Mouse (Mus musculus): ENCODE measurements at regions not wholly inside any gene's neighbourhood (a gene's known extent, or its start where the extent isn't known, plus 50 kb on each side); places are given as distances from the start of the nearest gene placed in this dataset.
"Not testable (repeated sequence)": the region's sequence is repeated elsewhere in the genome, so short reads cannot be mapped to it uniquely, and the experiment has no call there.

GRCm38 (mm10) chr2:75781781-75782211 is 50.2 kb upstream of the Agps start:
- DNase-seq (ENCODE audit: low spot score): no peak

DNA sequence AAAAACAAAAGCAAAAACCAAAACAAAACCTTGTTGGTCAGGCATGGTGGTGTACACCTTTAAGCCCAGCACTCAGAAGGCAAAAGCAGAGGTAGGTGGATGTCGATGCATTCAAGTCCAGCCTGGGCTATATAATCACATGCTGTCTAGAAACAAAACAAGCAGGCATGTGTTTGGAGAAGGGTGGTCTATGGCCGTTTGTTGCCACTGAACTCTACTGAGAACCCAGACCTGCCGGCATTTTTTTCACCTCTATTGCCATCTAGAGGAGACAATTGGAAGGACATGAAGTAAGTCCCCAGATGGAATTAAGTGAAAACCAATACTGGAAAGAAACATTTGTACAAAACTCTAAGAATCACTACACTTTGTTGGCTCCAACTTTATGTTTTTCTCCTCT is 50.9 kb upstream of the Agps start:
- peak; percentile 77 for DNase-seq (ENCODE audit: low spot score)

GRCm38 (mm10) chr2:75778628-75779027 is 53.3 kb upstream of the Agps start:
- not testable (repeated sequence) for DNase-seq (ENCODE audit: low spot score)

DNA sequence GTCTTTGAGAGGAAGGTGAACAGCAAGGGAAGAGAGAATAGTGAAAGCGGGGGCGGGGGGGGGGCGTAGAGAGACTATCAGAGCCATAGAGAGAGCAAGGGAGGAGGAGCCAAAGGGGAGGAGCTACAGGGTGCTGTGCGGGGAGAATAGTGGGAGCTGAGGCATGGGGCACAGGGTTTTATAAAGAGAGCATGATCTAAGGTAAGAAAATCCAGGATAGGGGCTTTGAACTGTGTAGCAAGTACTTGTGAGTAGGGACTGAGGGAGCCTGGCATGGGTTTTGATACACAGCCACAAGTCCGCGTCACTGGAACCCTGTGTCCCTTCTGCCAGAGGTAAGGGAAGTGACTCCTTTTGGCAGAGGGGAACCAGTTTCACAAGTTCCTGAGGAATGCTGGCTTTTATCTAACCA is 54.9 kb upstream of the Agps start:
- peak; percentile 67 for DNase-seq (ENCODE audit: low spot score)

DNA sequence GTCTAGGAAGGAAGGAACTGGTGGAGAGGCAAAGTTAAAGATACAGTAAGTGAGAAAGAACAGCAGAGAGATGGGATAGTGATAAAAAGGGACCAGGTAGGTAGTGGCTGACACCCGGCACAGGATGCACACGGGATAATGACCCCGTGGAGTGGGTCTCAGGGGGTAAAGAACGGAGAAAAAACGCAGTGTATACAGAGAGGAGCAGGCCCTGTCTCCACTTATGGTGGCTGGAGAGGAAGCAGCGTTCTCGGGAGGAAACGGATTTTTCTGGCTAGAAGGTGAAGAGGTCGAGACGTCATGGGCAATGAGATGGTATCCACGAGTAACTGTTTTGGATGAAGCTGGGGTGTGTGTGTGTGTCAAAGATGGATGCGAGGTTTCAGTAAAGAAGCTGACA is 55.4 kb upstream of the Agps start:
- DNase-seq (ENCODE audit: low spot score): no peak

- no peak for DNase-seq (ENCODE audit: low spot score)
Measured at GRCm38 (mm10) chr2:75775217-75775616, 56.8 kb upstream of the Agps start.

DNA sequence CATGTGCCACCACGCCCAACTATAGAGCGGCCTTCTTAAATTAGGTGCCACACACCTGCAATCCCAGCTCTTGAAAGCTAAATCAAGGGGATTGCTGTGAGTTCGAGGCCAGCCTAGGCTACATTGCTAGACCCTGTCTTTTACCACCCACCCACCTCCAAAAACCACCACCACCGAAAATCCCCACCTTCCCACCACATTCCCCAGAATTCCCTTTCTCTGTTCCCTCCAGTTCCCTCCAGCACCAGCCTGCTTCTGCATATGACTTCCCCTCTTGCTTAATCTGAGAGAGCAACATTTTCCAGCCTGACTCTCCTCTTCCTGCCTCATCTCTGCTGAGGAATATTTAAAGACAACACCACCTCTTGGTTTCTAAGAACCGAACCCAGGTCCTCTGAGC is 58.5 kb upstream of the Agps start:
- DNase-seq (ENCODE audit: low spot score): no peak

- no peak for DNase-seq (ENCODE audit: low spot score)
Measured at GRCm38 (mm10) chr2:75772251-75772956, 59.6 kb upstream of the Agps start.

DNA sequence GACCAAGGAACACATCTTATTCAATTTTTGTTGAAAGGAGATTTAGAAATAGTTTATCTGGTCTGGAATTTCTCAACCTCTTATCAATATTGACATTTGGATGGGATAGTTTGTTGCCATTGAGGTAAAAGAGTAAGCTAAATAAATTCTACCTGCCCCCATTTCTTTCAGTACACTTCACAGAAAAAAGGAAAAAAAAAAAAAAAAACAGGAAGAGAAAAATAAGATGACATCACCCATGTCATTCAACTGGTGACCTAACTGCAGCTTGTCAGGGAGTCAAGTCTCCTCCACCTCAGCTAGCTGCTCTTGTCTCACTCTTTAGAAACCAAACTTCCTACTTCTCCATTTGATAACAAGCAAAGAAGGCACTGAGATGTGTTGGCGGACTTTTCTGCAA is 61.3 kb upstream of the Agps start:
- DNase-seq (ENCODE audit: low spot score): no peak

- no peak for DNase-seq (ENCODE audit: low spot score)
Measured at GRCm38 (mm10) chr2:75768559-75769304, 63.2 kb upstream of the Agps start.

DNA sequence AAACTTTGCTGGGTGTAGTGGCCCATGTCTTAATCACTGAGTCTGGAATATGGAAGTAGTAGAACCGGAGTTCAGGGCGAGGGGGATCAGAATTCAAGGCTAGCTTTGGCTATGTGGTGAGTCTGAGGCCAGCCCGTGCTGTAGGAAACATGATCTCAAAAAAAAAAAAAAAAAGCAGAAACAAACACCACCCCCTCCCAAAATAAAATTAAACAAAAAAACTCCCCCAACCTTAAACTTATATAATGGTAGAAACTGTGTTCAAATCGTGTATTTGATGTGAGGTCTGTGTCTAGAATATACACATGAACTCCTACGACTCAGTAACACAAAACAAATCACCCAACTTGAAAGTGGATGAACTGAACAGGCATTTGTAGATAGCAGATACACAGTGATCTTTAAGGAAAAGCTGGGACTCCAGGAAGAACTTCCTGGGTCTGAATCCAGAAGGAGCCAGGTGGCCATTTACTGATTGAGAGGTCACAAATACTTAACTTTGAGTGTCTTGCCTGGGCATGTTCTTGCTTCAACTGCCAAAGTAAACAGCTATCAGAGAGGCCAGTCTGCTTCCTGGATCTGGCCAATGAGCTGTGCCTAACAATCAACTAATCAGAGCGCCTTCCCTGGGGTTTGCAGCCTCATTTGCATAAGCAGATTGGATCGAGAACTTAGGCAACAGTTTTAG is 63.6 kb upstream of the Nfe2l2 start:
- no peak for DNase-seq (ENCODE audit: low spot score)

GRCm38 (mm10) chr2:75765403-75765802 is 61.0 kb upstream of the Nfe2l2 start:
- no peak for DNase-seq (ENCODE audit: low spot score)

DNA sequence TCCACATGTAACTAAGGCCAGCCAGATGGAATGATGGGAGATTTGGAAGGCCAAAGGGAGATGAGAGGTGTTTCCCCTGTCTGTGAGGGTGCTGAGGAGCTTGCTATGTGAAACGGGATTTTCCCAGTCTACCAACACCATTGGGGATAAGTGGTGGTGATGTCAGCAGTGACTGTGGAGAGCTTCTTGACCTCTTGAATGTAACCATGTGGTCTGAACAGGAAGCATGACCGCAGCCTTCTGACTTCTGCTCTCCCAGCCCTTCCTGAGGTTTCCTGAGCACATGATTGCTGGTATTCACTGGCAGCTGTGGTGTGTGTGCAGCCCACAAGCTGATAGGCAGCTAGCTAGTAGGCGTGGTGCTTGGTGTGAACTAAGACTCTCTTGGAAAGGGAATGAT is 58.8 kb upstream of the Nfe2l2 start:
- peak; percentile 24 for DNase-seq (ENCODE audit: low spot score)

GRCm38 (mm10) chr2:75762030-75762429 is 57.6 kb upstream of the Nfe2l2 start:
- DNase-seq (ENCODE audit: low spot score): no peak

- DNase-seq (ENCODE audit: low spot score): no peak
Measured at GRCm38 (mm10) chr2:75761626-75762025, 57.2 kb upstream of the Nfe2l2 start.

- DNase-seq (ENCODE audit: low spot score): no peak
Measured at GRCm38 (mm10) chr2:75759196-75759885, 54.9 kb upstream of the Nfe2l2 start.

- DNase-seq (ENCODE audit: low spot score): no peak
Measured at GRCm38 (mm10) chr2:75758277-75758676, 53.8 kb upstream of the Nfe2l2 start.

GRCm38 (mm10) chr2:75756704-75757638 is 52.5 kb upstream of the Nfe2l2 start:
- no peak for DNase-seq (ENCODE audit: low spot score)

- no peak for DNase-seq (ENCODE audit: low spot score)
Measured at GRCm38 (mm10) chr2:75754606-75755005, 50.2 kb upstream of the Nfe2l2 start.

All from thymus, postnatal 0 days (tissue).